Mouse (Mus musculus) T-helper 1 cell (primary cell): ENCODE results near the gene Rps25.
"Not testable (repeated sequence)": the region's sequence is repeated elsewhere in the genome, so short reads cannot be mapped to it uniquely, and the experiment has no call there.

Experiments used
- in situ Hi-C: fragments of 300-600 bp; cut with MboI, MseI; formaldehyde crosslinking; loops from one replicate; pipeline ENCODE4 v1.15.1; 2025; ENCODE audit warnings: high pct_unique_total_duplicates

The Rps25 gene

GRCm38 (mm10) chr9:44401081-44401480 lies 5.9 kb upstream of the Rps25 start:
- in situ Hi-C loops, result no loop called here

- in situ Hi-C loops, result no loop called here
Measured at GRCm38 (mm10) chr9:44405011-44405410, 1.9 kb upstream of the Rps25 start.

GRCm38 (mm10) chr9:44407752-44408097 lies 786 bp downstream of the Rps25 start:
- in situ Hi-C loops, result no loop called here

GRCm38 (mm10) chr9:44408693-44409092 lies 1.8 kb downstream of the Rps25 start:
- in situ Hi-C loops, result not testable (repeated sequence)

- in situ Hi-C loops, result no loop called here
Measured at GRCm38 (mm10) chr9:44410647-44411336, 3.9 kb downstream of the Rps25 start.

GRCm38 (mm10) chr9:44411601-44412130 lies 4.7 kb downstream of the Rps25 start:
- in situ Hi-C loops, result no loop called here

GRCm38 (mm10) chr9:44412306-44412705 lies 5.4 kb downstream of the Rps25 start:
- in situ Hi-C loops, result no loop called here

GRCm38 (mm10) chr9:44412781-44413180 lies 5.8 kb downstream of the Rps25 start:
- in situ Hi-C loops, result no loop called here

- in situ Hi-C loops, result no loop called here
Measured at GRCm38 (mm10) chr9:44417156-44417891, 10.4 kb downstream of the Rps25 start.

- in situ Hi-C loops, result no loop called here
Measured at GRCm38 (mm10) chr9:44417892-44418363, 11.0 kb downstream of the Rps25 start.

- in situ Hi-C loops, result no loop called here
Measured at GRCm38 (mm10) chr9:44418519-44419385, 11.8 kb downstream of the Rps25 start, which contains the start of gene Ccdc84. TSS of gene Ccdc84 (minus strand) at chr9:44418569.

GRCm38 (mm10) chr9:44419730-44420129 lies 12.8 kb downstream of the Rps25 start:
- in situ Hi-C loops, result not testable (repeated sequence)

- in situ Hi-C loops, result no loop called here
Measured at GRCm38 (mm10) chr9:44420280-44420898, 13.4 kb downstream of the Rps25 start.

- in situ Hi-C loops, result no loop called here
Measured at GRCm38 (mm10) chr9:44423576-44423975, 16.6 kb downstream of the Rps25 start.

GRCm38 (mm10) chr9:44432577-44433185 lies 25.7 kb downstream of the Rps25 start:
- in situ Hi-C loops, result no loop called here

- in situ Hi-C loops, result no loop called here
Measured at GRCm38 (mm10) chr9:44435747-44436146, 28.8 kb downstream of the Rps25 start.

GRCm38 (mm10) chr9:44440961-44441360 lies 34.0 kb downstream of the Rps25 start, which contains the start of gene Foxr1:
TSS of gene Foxr1 (minus strand) at chr9:44441136.
- in situ Hi-C loops, result no loop called here

- in situ Hi-C loops, result not testable (repeated sequence)
Measured at GRCm38 (mm10) chr9:44444402-44445025, 37.6 kb downstream of the Rps25 start.

- in situ Hi-C loops, result loop anchor here (5.0 kb wide), 1 partner anchor 52 kb away; no protein-coding TSS in a partner anchor
Measured at GRCm38 (mm10) chr9:44450387-44450786, 43.4 kb downstream of the Rps25 start.
